Mouse (Mus musculus): ENCODE data around the gene Slc35b1.
A peak's percentile ranks its signal among the peaks of the same experiment; 100 is the strongest.
"Not testable (repeated sequence)": the region's sequence is repeated elsewhere in the genome, so short reads cannot be mapped to it uniquely, and the experiment has no call there.

Gene Slc35b1

DNA sequence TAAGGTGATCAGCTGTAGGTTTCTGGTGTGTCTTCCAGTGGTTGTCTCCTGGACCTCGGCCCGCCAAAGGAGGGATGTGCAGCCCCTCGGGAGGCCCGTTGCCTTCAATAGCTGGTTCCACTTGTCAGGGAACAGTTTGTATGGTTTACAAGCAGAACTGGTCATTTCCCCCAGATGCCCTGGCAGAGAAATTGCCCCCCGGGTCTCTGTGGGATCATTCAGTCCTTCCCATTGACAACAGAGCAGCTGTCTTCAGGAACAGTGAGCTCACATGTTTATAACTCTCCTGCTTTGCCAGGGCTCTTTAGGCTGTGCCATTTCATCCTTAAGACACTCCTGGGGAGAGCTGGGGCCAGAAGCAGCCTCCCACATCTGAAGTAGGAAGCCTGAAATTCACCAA, 9.6 kb downstream of the Slc35b1 start:
- no peak for DNase-seq (ENCODE audit: low spot score in 2 of 2)

- DNase-seq (ENCODE audit: low spot score in 2 of 2) = no peak
Measured at GRCm38 (mm10) chr11:95396548-95396947, 12.1 kb downstream of the Slc35b1 start.

- peak; percentile 57 to 74 for DNase-seq (ENCODE audit: low spot score in 2 of 2)
Measured at GRCm38 (mm10) chr11:95397843-95398835, 13.6 kb downstream of the Slc35b1 start.

DNA sequence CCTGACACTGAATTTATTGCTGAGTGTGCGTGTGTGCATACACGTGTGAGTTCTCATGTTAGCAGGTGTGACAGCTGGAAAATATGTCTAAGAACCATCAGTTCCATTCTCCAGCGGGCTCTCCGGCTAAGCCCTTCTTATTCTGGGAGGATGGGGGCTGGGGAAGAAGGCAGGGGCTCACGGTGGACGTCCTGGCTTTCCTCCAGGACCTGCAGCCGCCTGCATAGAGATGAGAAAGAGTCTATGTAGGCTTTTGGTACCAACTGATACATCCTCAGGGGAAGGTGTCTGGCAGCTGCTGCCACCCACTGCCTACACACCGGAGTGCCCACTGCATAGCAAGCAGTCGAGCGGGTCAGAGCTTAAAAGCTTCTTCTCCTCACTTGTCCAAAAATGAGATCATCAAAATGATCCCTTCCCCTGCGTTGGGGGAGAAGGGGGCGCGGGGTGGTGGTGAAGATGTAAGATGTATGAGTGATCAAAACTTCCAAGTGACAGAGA, 15.1 kb downstream of the Slc35b1 start:
- no peak for DNase-seq (ENCODE audit: low spot score in 2 of 2)

DNA sequence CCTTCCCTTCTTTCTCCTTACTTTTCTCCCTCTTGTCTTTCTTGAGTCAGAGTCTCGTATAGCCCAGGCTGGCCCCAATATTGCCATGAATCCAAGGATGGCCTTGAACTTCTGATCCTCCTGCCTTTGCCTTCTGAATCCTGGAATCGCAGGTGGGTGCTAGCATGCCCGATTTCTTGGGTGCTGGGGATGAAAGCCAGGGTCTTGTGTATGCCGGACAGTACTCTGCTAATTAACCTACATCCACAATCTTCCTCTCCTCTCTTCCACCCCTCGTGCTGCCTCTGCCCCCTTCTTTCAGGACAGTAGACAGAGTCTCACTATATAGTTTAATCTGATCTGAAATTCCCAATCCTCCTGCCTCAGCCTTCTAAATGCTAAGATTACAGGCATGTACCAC, 17.1 kb downstream of the Slc35b1 start:
- DNase-seq (ENCODE audit: low spot score in 2 of 2) = no peak

- no peak for DNase-seq (ENCODE audit: low spot score in 2 of 2)
Measured at GRCm38 (mm10) chr11:95402196-95402595, 17.7 kb downstream of the Slc35b1 start.

DNA sequence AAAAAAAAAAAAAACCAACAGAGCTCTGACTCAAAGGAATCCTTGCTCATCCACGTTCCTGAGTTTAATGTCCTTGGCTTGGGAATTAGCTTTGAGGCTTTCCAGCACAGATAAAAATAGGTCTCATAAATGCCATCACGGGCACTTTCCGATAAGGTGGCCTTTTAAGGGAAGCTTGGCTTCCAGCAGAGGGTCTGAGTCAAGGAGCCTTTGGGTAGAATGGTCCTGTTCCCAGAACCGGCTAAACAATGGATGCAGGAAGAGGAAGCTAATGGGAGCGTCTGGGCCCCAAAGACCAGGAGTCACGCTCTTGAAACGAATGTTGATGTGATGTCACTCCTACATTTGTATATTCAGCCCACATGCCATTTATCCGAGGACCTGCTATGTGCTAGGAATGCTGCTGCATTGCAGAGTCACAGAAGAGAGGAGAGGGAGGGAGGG, 18.2 kb downstream of the Slc35b1 start:
- no peak for DNase-seq (ENCODE audit: low spot score in 2 of 2)

- no peak for DNase-seq (ENCODE audit: low spot score in 2 of 2)
Measured at GRCm38 (mm10) chr11:95403382-95404340, 19.2 kb downstream of the Slc35b1 start.

- DNase-seq (ENCODE audit: low spot score in 2 of 2) = no peak
Measured at GRCm38 (mm10) chr11:95405771-95406170, 21.3 kb downstream of the Slc35b1 start.

DNA sequence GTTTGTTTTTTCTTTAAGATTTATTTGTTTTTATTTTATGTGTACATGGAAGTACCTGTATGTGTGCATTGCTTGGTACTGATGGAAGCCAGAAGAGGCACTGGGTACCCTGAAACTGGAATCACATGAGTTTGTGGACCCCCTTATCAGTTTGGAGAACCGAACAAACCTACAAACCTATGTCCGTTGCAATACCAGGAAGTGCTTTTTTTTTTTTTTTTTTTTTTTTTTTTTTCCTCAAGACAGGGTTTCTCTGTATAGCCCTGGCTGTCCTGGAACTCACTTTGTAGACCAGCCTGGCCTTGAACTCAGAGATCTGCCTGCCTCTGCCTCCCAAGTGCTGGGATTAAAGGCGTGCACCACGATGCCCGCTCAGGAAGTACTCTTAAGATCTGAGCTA, 21.9 kb downstream of the Slc35b1 start:
- not testable (repeated sequence) for DNase-seq (ENCODE audit: low spot score in 2 of 2)

GRCm38 (mm10) chr11:95409450-95410112, 25.1 kb downstream of the Slc35b1 start:
- DNase-seq (ENCODE audit: low spot score in 2 of 2) = no peak

DNA sequence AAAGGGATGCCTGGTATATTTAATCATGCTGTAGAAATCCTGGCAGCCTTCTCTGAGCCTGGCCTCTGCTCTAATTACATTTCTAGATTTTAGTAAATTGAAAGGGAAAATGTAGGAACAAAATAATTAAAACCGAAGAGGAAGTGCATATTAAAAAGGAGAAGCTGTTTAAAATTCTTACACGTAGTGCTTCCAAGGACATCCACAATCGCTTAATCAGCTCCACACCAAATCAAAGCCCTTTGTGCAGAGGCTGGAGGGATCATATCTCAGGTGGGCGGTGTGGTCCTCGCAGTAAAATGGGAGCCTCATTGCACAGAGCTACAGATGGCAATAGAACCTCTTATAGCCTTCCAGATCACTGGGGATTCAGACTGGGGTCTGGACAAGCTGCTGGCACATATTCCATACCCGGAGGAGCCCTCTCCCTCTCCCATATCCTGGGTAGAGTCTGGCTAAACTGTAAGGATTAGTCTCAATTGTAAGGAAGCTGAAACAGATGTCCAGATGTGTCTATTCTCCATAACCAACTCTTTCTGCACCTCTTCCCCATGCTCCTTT, 27.0 kb downstream of the Slc35b1 start:
- DNase-seq (ENCODE audit: low spot score in 2 of 2) = no peak

DNA sequence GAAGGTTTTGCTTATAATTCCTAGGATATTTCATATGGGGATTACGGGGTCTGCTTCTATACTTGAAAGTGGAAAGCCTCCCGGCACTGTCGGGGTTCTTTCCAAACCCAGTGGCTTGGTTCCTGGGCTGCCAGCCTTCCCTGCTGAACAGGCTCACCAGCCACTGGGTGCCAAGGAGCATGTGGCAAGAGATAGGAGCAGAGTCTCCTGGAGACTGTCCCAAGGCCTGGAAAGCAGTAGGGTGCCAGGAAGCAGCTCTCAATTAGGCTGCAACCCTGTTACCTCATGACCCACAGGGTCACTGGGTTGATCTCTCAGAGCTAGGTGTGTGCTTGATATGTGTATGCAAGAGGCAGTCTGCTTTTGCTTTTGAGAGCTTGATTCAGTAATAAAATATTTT, 28.1 kb downstream of the Slc35b1 start:
- no peak for DNase-seq (ENCODE audit: low spot score in 2 of 2)

DNA sequence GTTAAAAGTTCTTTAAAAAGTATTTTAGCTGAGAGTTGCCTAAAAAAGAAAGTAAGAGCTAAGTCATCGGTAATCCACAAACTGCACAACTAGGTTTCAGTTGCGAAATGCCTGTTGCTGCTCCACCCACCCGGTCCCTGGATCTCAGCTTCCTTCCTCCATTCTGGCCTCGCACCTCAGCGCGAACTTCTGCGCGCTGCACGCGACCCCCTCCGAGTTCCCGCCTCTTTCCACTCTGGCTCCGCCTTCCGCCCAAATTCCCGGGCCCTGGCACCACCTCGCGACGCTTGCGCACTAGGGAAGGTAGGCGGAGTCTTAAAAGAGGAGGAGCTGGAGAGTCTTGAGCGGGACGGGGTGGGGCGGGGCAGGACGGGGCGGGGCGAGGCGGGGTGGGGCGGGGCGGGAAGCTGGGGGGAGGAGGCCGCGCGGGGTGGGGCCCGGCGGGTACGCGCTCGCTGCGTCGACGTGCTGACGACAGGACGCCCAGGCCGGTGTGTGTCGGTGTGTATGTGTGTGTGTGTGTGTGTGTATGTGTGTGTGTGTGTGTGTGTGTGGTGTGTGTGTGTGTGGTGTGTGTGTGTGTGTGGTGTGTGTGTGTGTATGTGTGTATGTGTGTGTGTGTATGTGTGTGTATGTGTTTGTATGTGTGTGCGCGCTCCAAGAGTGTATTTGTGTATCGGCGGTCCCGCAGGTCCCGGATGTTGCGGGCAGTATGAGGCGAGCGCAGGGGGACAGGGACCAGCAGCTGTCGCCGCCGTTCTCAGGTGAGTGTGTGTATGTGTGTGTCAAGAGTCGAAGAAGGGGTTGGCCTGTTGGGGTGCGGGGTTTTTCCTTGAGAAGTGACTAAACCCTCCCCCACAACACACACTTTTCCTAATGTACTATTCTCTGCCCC, 29.4 kb downstream of the Slc35b1 start, which contains the start of gene Spop:
TSS of gene Spop (plus strand) at position 440 of the 895 bp plus-strand sequence.
- peak; percentile 92 to 94 for DNase-seq (ENCODE audit: low spot score in 2 of 2)

- DNase-seq (ENCODE audit: low spot score in 2 of 2) = peak; percentile 93
Measured at GRCm38 (mm10) chr11:95414536-95415161, 30.2 kb downstream of the Slc35b1 start.

- peak in 1 of 2 experiments; percentile 9 for DNase-seq (ENCODE audit: low spot score in 2 of 2)
Measured at GRCm38 (mm10) chr11:95415931-95416330, 31.4 kb downstream of the Slc35b1 start.

DNA sequence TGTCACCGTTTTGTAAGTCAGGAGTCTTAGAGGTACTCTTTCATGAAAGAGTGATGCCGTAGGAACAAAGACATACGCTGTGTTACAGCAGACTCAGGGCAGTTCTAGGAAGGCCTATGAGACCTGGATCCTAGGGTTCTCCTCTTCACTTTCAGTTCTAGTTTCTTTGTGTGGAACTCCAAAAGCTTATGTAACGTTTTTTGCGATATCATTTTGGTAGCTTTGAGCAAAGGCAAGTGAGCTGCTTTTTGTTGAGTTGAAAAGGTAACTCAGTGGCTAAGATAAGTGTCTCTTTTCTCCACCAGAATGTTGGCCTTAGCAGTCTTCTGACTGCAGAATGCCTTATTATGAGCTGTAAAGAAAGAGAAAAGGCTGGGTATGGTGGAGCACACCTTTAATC, 32.8 kb downstream of the Slc35b1 start:
- DNase-seq (ENCODE audit: low spot score in 2 of 2) = no peak

DNA sequence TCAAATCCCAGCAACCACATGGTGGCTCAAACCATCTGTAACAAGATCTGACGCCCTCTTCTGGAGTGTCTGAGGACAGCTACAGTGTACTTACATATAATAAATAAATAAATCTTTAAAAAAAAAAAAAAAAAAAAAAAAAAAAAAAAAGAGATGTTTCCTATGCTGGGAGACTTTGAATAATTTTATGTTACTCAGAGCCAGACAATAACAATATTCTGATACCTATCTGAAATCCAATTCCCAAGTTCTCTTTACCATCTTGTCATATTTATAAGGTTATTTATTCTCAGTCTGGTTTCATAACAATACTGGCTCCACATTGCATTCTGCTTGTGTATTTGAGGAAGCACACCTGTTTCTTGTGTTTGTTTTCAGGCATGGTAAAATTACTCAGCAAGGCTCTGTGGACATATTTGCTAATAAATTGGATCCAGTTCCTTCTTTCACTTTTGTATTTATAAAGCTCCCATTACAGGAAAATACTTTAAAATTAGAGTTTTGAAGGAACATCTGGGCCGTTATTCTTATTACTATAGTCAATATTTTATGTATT, 36.5 kb downstream of the Slc35b1 start:
- DNase-seq (ENCODE audit: low spot score in 2 of 2) = no peak

DNA sequence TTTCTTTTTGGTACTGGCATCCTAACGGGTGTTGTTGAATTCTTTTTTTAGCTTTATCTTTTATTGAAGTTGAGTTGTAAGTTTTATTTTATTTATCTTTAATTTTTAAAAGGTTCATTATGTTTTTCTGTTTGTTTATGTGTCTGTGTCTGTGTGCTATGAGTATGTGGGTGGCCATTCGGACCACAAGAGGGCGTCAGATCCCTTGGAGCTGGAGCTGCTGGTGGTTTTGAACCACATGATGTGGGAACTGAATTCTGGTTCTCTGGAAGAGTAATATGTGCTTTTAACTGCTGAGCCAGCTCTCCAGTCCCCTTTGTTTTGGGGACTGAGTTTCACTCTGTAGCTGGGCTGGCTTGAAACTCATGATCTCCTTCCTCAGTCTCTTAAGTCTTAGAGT, 39.0 kb downstream of the Slc35b1 start:
- DNase-seq (ENCODE audit: low spot score in 2 of 2) = no peak
